Mouse (Mus musculus): ENCODE measurements at regions not wholly inside any gene's neighbourhood (a gene's known extent, or its start where the extent isn't known, plus 50 kb on each side); places are given as distances from the start of the nearest gene placed in this dataset.

GRCm38 (mm10) chr4:26944617-26945016 lies 597.9 kb upstream of the Manea start:
- no peak for TF ChIP-seq CTCF (conservative IDR thresholded peaks at IDR 0.05; ENCODE audit: low read length)
- peak; percentile 84 for TF ChIP-seq NANOG (IDR thresholded peaks at IDR 0.05; ENCODE audit: borderline replicate concordance, low read length)

All from E14TG2a.4 (cell line).